Mouse (Mus musculus): ENCODE results near the gene Tas2r102. TPM values are rescaled to one million over a fixed set of nuclear protein-coding genes. Genes with fewer than 3 reads are reported as not detected.

Gene Tas2r102
- polyA plus RNA-seq (2012): not detected in 2 replicates

GRCm38 (mm10) chr6:132761831-132762230 is at the start of gene Tas2r102:
TSS of gene Tas2r102 (plus strand) at chr6:132762131.
- Histone ChIP-seq H3K36me3 (ENCODE audit: control insufficient read depth) (no peaks in the 10 kb centered on the region), H3K4me3 (replicated peaks) (no peak within 1 kb of the TSS), H3K9me3 (ENCODE audit: control insufficient read depth, low read length) (no peaks in the 10 kb centered on the region; the same call in 1 of the 2 replicates), H3K27me3 (ENCODE audit: control insufficient read depth) (no peaks in the 10 kb centered on the region), H3K4me1 (ENCODE audit: control insufficient read depth) (no peaks in the 10 kb centered on the region)
- no peak for TF ChIP-seq TAL1 (IDR thresholded peaks at IDR 0.05; ENCODE audit: low read length)
- no peak for TF ChIP-seq GATA1 (IDR thresholded peaks at IDR 0.05; ENCODE audit: low read length)

- no peak for TF ChIP-seq GATA1 (IDR thresholded peaks at IDR 0.05; ENCODE audit: low read length)
- no peak for TF ChIP-seq TAL1 (IDR thresholded peaks at IDR 0.05; ENCODE audit: low read length)
- H3K36me3 ChIP-seq (ENCODE audit: control insufficient read depth): no peaks in the 10 kb centered on the region
- peaks cover 2% of the 10 kb centered on the region; the same call in 1 of the 2 replicates for H3K9me3 ChIP-seq (ENCODE audit: control insufficient read depth, low read length)
- no peaks in the 10 kb centered on the region for H3K27me3 ChIP-seq (ENCODE audit: control insufficient read depth)
- H3K4me1 ChIP-seq (ENCODE audit: control insufficient read depth): no peaks in the 10 kb centered on the region
- H3K4me3 ChIP-seq (replicated peaks): no peak within 1 kb of the TSS
Measured at GRCm38 (mm10) chr6:132737935-132738334, 24.0 kb upstream of the Tas2r102 start, which contains the start of gene Tas2r115. TSS of gene Tas2r115 (minus strand) at chr6:132738035.

- no peak overlapping the region for H3K4me3 ChIP-seq (replicated peaks)
- TF ChIP-seq TAL1 (IDR thresholded peaks at IDR 0.05; ENCODE audit: low read length) (no peak), GATA1 (IDR thresholded peaks at IDR 0.05; ENCODE audit: low read length) (no peak)
- no peaks in the 10 kb centered on the region for H3K4me1 ChIP-seq (ENCODE audit: control insufficient read depth)
- no peaks in the 10 kb centered on the region for H3K36me3 ChIP-seq (ENCODE audit: control insufficient read depth)
- H3K27me3 ChIP-seq (ENCODE audit: control insufficient read depth): no peaks in the 10 kb centered on the region
- peaks cover 6% of the 10 kb centered on the region; the same call in 1 of the 2 replicates for H3K9me3 ChIP-seq (ENCODE audit: control insufficient read depth, low read length)
Measured at GRCm38 (mm10) chr6:132750206-132750605, 11.7 kb upstream of the Tas2r102 start.

DNA sequence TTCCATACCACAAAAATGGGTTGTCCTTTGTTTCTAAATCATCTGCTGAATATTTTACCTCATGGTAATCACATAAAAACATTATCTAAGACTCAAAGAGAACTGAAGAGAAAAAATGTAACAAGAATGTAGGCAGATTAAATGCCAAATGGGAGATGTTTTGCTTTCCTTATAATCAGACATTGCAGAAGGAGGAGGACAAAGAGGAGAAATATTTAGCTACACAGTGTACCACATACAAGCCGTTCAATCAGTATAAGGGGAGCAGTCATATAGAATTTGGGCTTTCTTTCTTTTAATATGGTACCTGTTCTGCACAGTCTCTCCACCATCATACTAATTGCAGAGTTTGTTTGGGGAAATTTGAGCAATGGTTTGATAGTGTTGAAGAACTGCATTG is 7.5 kb upstream of the Tas2r102 start, which contains the start of gene Tas2r124:
Gene Tas2r124, plus strand, starts transcription at position 301 of the 400 bp plus-strand sequence.
- no peak within 1 kb of the TSS for H3K4me3 ChIP-seq (replicated peaks)
- H3K27me3 ChIP-seq (ENCODE audit: control insufficient read depth): no peaks in the 10 kb centered on the region
- no peaks in the 10 kb centered on the region for H3K4me1 ChIP-seq (ENCODE audit: control insufficient read depth)
- no peaks in the 10 kb centered on the region for H3K36me3 ChIP-seq (ENCODE audit: control insufficient read depth)
- TF ChIP-seq TAL1 (IDR thresholded peaks at IDR 0.05; ENCODE audit: low read length) (no peak), GATA1 (IDR thresholded peaks at IDR 0.05; ENCODE audit: low read length) (no peak)
- H3K9me3 ChIP-seq (ENCODE audit: control insufficient read depth, low read length): peaks cover 6% of the 10 kb centered on the region; the same call in 1 of the 2 replicates

DNA sequence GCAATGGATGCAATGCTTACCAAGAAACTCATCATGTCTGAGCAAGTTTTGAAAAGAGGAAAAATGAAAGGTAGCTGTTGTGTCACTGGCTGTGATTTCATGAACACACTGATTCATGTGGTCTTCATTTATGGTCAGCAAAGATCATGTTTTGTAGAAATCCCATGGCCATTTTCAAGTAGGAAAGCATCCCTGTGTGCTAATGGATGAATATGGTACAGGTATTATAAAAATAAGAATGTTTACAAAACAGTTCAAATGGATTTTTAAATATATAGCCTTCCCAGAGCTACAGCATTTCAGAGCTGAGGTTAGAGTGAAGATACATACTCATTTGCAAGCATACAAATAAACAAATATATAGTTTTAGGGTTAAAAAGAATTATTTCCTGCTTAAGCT is 16.1 kb downstream of the Tas2r102 start, which contains the start of gene Tas2r136:
Gene Tas2r136, minus strand, starts transcription at position 101 of the 400 bp plus-strand sequence.
- Histone ChIP-seq H3K4me1 (ENCODE audit: control insufficient read depth) (no peaks in the 10 kb centered on the region), H3K27me3 (ENCODE audit: control insufficient read depth) (no peaks in the 10 kb centered on the region), H3K4me3 (replicated peaks) (no peak within 1 kb of the TSS), H3K36me3 (ENCODE audit: control insufficient read depth) (no peaks in the 10 kb centered on the region), H3K9me3 (ENCODE audit: control insufficient read depth, low read length) (no peaks in the 10 kb centered on the region)
- TF ChIP-seq GATA1 (IDR thresholded peaks at IDR 0.05; ENCODE audit: low read length) (no peak), TAL1 (IDR thresholded peaks at IDR 0.05; ENCODE audit: low read length) (no peak)

GRCm38 (mm10) chr6:132795393-132795792 is 33.5 kb downstream of the Tas2r102 start:
- H3K27me3 ChIP-seq (ENCODE audit: control insufficient read depth): no peaks in the 10 kb centered on the region
- no peak for TF ChIP-seq GATA1 (IDR thresholded peaks at IDR 0.05; ENCODE audit: low read length)
- TF ChIP-seq TAL1 (IDR thresholded peaks at IDR 0.05; ENCODE audit: low read length): no peak
- no peaks in the 10 kb centered on the region for H3K4me1 ChIP-seq (ENCODE audit: control insufficient read depth)
- H3K36me3 ChIP-seq (ENCODE audit: control insufficient read depth): no peaks in the 10 kb centered on the region
- H3K4me3 ChIP-seq (replicated peaks): no peak overlapping the region
- peaks cover 19% of the 10 kb centered on the region for H3K9me3 ChIP-seq (ENCODE audit: control insufficient read depth, low read length)

DNA sequence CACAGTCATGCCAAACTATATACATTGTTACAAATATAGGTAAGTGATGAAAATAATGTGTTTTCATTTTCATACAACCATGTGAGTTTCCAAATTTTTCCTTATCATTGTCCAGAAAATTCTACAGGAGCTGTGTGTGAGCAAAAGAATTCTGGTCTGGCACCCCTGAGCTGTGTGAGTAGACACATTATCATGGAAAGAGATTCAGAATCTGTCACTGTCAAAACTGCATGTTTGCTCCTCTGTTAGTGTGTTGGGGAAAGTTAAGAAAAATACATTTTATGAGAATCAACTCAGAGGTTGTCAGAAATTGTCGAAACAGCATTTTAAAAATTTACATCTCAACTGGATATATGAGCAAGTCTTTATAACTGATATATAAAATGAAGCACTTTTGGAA is 40.6 kb downstream of the Tas2r102 start, which contains the start of gene Tas2r117:
Gene Tas2r117, plus strand, starts transcription at position 301 of the 400 bp plus-strand sequence.
- TF ChIP-seq TAL1 (IDR thresholded peaks at IDR 0.05; ENCODE audit: low read length) (no peak), GATA1 (IDR thresholded peaks at IDR 0.05; ENCODE audit: low read length) (no peak)
- Histone ChIP-seq H3K9me3 (ENCODE audit: control insufficient read depth, low read length) (peaks cover under 1% of the 10 kb centered on the region; the same call in 1 of the 2 replicates), H3K4me1 (ENCODE audit: control insufficient read depth) (no peaks in the 10 kb centered on the region), H3K36me3 (ENCODE audit: control insufficient read depth) (no peaks in the 10 kb centered on the region), H3K27me3 (ENCODE audit: control insufficient read depth) (no peaks in the 10 kb centered on the region), H3K4me3 (replicated peaks) (no peak within 1 kb of the TSS)

Other genes with a start within 250 kb of the Tas2r102 start
- gene Prh1, start 192.3 kb upstream of the Tas2r102 start, polyA plus RNA-seq (2012): not detected in 2 replicates
- gene Prp2, start 166.2 kb upstream of the Tas2r102 start, polyA plus RNA-seq (2012): not detected in 2 replicates
- gene A630073D07Rik, start 110.6 kb upstream of the Tas2r102 start, polyA plus RNA-seq (2012): not detected in 2 replicates
- gene Tas2r120, start 105.2 kb upstream of the Tas2r102 start, polyA plus RNA-seq (2012): not detected in 2 replicates
- gene Tas2r121, start 61.1 kb upstream of the Tas2r102 start, polyA plus RNA-seq (2012): not detected in 2 replicates
- gene Tas2r122, start 50.2 kb upstream of the Tas2r102 start, polyA plus RNA-seq (2012): not detected in 2 replicates
- gene Tas2r115, start 24.1 kb upstream of the Tas2r102 start, polyA plus RNA-seq (2012): not detected in 2 replicates
- not detected in 2 replicates for gene Tas2r124, start 7.4 kb upstream of the Tas2r102 start, polyA plus RNA-seq (2012)
- gene Tas2r136, start 16.0 kb downstream of the Tas2r102 start, polyA plus RNA-seq (2012): not detected in 2 replicates
- not detected in 2 replicates for gene Tas2r117, start 40.7 kb downstream of the Tas2r102 start, polyA plus RNA-seq (2012)
- not detected in 2 replicates for gene Tas2r123, start 85.0 kb downstream of the Tas2r102 start, polyA plus RNA-seq (2012)
- not detected in 2 replicates for gene Tas2r116, start 93.3 kb downstream of the Tas2r102 start, polyA plus RNA-seq (2012)
- not detected in 2 replicates for gene Tas2r110, start 105.9 kb downstream of the Tas2r102 start, polyA plus RNA-seq (2012)
- not detected in 2 replicates for gene Tas2r113, start 130.9 kb downstream of the Tas2r102 start, polyA plus RNA-seq (2012)
- gene Tas2r125, start 147.5 kb downstream of the Tas2r102 start, polyA plus RNA-seq (2012): not detected in 2 replicates
- gene Tas2r129, start 189.0 kb downstream of the Tas2r102 start, polyA plus RNA-seq (2012): not detected in 2 replicates
- gene Tas2r131, start 195.8 kb downstream of the Tas2r102 start, polyA plus RNA-seq (2012): not detected in 2 replicates
- gene Tas2r109, start 218.8 kb downstream of the Tas2r102 start, polyA plus RNA-seq (2012): not detected in 2 replicates

Measured in erythroblast, embryonic 14.5 days (primary cell).